Mouse (Mus musculus): Measurements from ENCODE around the gene Trappc12. TPM values are rescaled to one million over a fixed set of nuclear protein-coding genes. Genes with fewer than 3 reads are reported as not detected.

Trappc12 gene
- total RNA-seq, 1 experiment: 18.9 TPM

- in situ Hi-C loops (cut with MboI; ENCODE audit: low sequenced_read_pairs in 2 of 2, unreplicated experiment in 2 of 2): no loop called here
- no peak for DNase-seq (ENCODE audit: low read depth, low spot score)
- Histone ChIP-seq H3K4me1 (ENCODE audit: control insufficient read depth in 2 of 2, insufficient read depth in 2 of 2, low read length in 2 of 2, poor library complexity in 1 of 2) (peaks cover 3 to 11% of the 10 kb centered on the region in 2 experiments; a peak in 2 of 4 replicates), H3K36me3 (ENCODE audit: control insufficient read depth, insufficient read depth, low read length, poor library complexity, severe bottlenecking) (no peaks in the 10 kb centered on the region), H3K4me3 (ENCODE audit: insufficient read depth in 1 of 2, low read depth in 1 of 2, low read length in 2 of 2, poor library complexity in 1 of 2, severe bottlenecking in 1 of 2) (peak overlapping the region in 1 of 2 experiments; percentile 45; a peak in 2 of 4 replicates), H3K27ac (ENCODE audit: insufficient read depth, low read depth, low read length, poor library complexity, severe bottlenecking) (no peak overlapping the region), H3K9ac (ENCODE audit: insufficient read depth, low read depth, low read length, poor library complexity, severe bottlenecking) (peak overlapping the region; percentile 29; the same call in 1 of the 2 replicates), H3K9me3 (ENCODE audit: control insufficient read depth, insufficient read depth, low read depth, low read length) (no peaks in the 10 kb centered on the region)
- TF ChIP-seq CHD2 (IDR thresholded peaks at IDR 0.05; ENCODE audit: low read depth, low read length): no peak
- TF ChIP-seq HCFC1 (IDR thresholded peaks at IDR 0.05; ENCODE audit: borderline replicate concordance, insufficient read depth, low read length): no peak
- no peak for TF ChIP-seq ZNF384 (IDR thresholded peaks at IDR 0.05; ENCODE audit: low read depth, low read length)
- TF ChIP-seq MAFK (IDR thresholded peaks at IDR 0.05; ENCODE audit: insufficient read depth, low read depth, low read length): no peak
- no peak for TF ChIP-seq ZC3H11A (IDR thresholded peaks at IDR 0.05; ENCODE audit: borderline replicate concordance, low read depth, low read length)
Measured at GRCm38 (mm10) chr12:28700561-28701025, 49.7 kb downstream of the Trappc12 start.

GRCm38 (mm10) chr12:28700101-28700511, 50.2 kb downstream of the Trappc12 start:
- no peak overlapping the region for H3K27ac ChIP-seq (ENCODE audit: insufficient read depth, low read depth, low read length, poor library complexity, severe bottlenecking)
- DNase-seq (ENCODE audit: low read depth, low spot score): no peak
- in situ Hi-C loops (cut with MboI; ENCODE audit: low sequenced_read_pairs in 2 of 2, unreplicated experiment in 2 of 2): no loop called here

GRCm38 (mm10) chr12:28699656-28700055, 50.6 kb downstream of the Trappc12 start:
- Histone ChIP-seq H3K9ac (ENCODE audit: insufficient read depth, low read depth, low read length, poor library complexity, severe bottlenecking) (no peak overlapping the region), H3K36me3 (ENCODE audit: control insufficient read depth, insufficient read depth, low read length, poor library complexity, severe bottlenecking) (0 out of 2 replicates have a peak, but pooled peaks cover 2% of the 10 kb centered on the region), H3K4me1 (ENCODE audit: control insufficient read depth in 2 of 2, insufficient read depth in 2 of 2, low read length in 2 of 2, poor library complexity in 1 of 2) (peaks cover 3 to 11% of the 10 kb centered on the region in 2 experiments; a peak in 2 of 4 replicates), H3K27ac (ENCODE audit: insufficient read depth, low read depth, low read length, poor library complexity, severe bottlenecking) (no peak overlapping the region), H3K9me3 (ENCODE audit: control insufficient read depth, insufficient read depth, low read depth, low read length) (no peaks in the 10 kb centered on the region), H3K4me3 (ENCODE audit: insufficient read depth in 1 of 2, low read depth in 1 of 2, low read length in 2 of 2, poor library complexity in 1 of 2, severe bottlenecking in 1 of 2) (no peak overlapping the region)
- in situ Hi-C loops (cut with MboI; ENCODE audit: low sequenced_read_pairs in 2 of 2, unreplicated experiment in 2 of 2): no loop called here
- DNase-seq (ENCODE audit: low read depth, low spot score): no peak
- TF ChIP-seq MAFK (IDR thresholded peaks at IDR 0.05; ENCODE audit: insufficient read depth, low read depth, low read length) (no peak), ZC3H11A (IDR thresholded peaks at IDR 0.05; ENCODE audit: borderline replicate concordance, low read depth, low read length) (peak; percentile 53; the same call in 1 of the 2 replicates)

More at GRCm38 (mm10) chr12:28700101-28700511, 50.2 kb downstream of the Trappc12 start:
- Histone ChIP-seq H3K4me3 (ENCODE audit: insufficient read depth in 1 of 2, low read depth in 1 of 2, low read length in 2 of 2, poor library complexity in 1 of 2, severe bottlenecking in 1 of 2) (no peak overlapping the region), H3K4me1 (ENCODE audit: control insufficient read depth in 2 of 2, insufficient read depth in 2 of 2, low read length in 2 of 2, poor library complexity in 1 of 2) (peaks cover 3 to 11% of the 10 kb centered on the region in 2 experiments; a peak in 2 of 4 replicates), H3K9ac (ENCODE audit: insufficient read depth, low read depth, low read length, poor library complexity, severe bottlenecking) (peak overlapping the region; percentile 21; the same call in 1 of the 2 replicates), H3K9me3 (ENCODE audit: control insufficient read depth, insufficient read depth, low read depth, low read length) (no peaks in the 10 kb centered on the region), H3K36me3 (ENCODE audit: control insufficient read depth, insufficient read depth, low read length, poor library complexity, severe bottlenecking) (no peaks in the 10 kb centered on the region)
- TF ChIP-seq ZNF384 (IDR thresholded peaks at IDR 0.05; ENCODE audit: low read depth, low read length) (no peak), ZC3H11A (IDR thresholded peaks at IDR 0.05; ENCODE audit: borderline replicate concordance, low read depth, low read length) (no peak), HCFC1 (IDR thresholded peaks at IDR 0.05; ENCODE audit: borderline replicate concordance, insufficient read depth, low read length) (no peak), MAFK (IDR thresholded peaks at IDR 0.05; ENCODE audit: insufficient read depth, low read depth, low read length) (no peak), CHD2 (IDR thresholded peaks at IDR 0.05; ENCODE audit: low read depth, low read length) (no peak)

- H3K4me1 ChIP-seq (ENCODE audit: control insufficient read depth in 2 of 2, insufficient read depth in 2 of 2, low read length in 2 of 2, poor library complexity in 1 of 2): peaks cover 3 to 14% of the 10 kb centered on the region in 2 experiments; a peak in 2 of 4 replicates
- no peaks in the 10 kb centered on the region for H3K9me3 ChIP-seq (ENCODE audit: control insufficient read depth, insufficient read depth, low read depth, low read length)
- no peak overlapping the region for H3K4me3 ChIP-seq (ENCODE audit: insufficient read depth in 1 of 2, low read depth in 1 of 2, low read length in 2 of 2, poor library complexity in 1 of 2, severe bottlenecking in 1 of 2)
- TF ChIP-seq ZNF384 (IDR thresholded peaks at IDR 0.05; ENCODE audit: low read depth, low read length): no peak
- no peak for TF ChIP-seq HCFC1 (IDR thresholded peaks at IDR 0.05; ENCODE audit: borderline replicate concordance, insufficient read depth, low read length)
- TF ChIP-seq ZC3H11A (IDR thresholded peaks at IDR 0.05; ENCODE audit: borderline replicate concordance, low read depth, low read length): no peak
- no peak for TF ChIP-seq CHD2 (IDR thresholded peaks at IDR 0.05; ENCODE audit: low read depth, low read length)
- TF ChIP-seq MAFK (IDR thresholded peaks at IDR 0.05; ENCODE audit: insufficient read depth, low read depth, low read length): no peak
- 0 out of 2 replicates have a peak, but pooled peaks cover 2% of the 10 kb centered on the region for H3K36me3 ChIP-seq (ENCODE audit: control insufficient read depth, insufficient read depth, low read length, poor library complexity, severe bottlenecking)
- H3K27ac ChIP-seq (ENCODE audit: insufficient read depth, low read depth, low read length, poor library complexity, severe bottlenecking): no peak overlapping the region
- H3K9ac ChIP-seq (ENCODE audit: insufficient read depth, low read depth, low read length, poor library complexity, severe bottlenecking): no peak overlapping the region
- DNase-seq (ENCODE audit: low read depth, low spot score): no peak
- in situ Hi-C loops (cut with MboI; ENCODE audit: low sequenced_read_pairs in 2 of 2, unreplicated experiment in 2 of 2): no loop called here
Measured at GRCm38 (mm10) chr12:28699086-28699485, 51.2 kb downstream of the Trappc12 start.

All from ES-E14 (cell line).